Mouse (Mus musculus): ENCODE measurements around the gene Micall1. TPM values are rescaled to one million over a fixed set of nuclear protein-coding genes. Genes with fewer than 3 reads are reported as not detected.
A peak's percentile ranks its signal among the peaks of the same experiment; 100 is the strongest.

Micall1 gene
- polyA plus RNA-seq, 1 experiment from 2014 or later, result 10.8 TPM

- no peak overlapping the region for H3K9ac ChIP-seq (ENCODE audit: low read depth, low read length)
Observed at GRCm38 (mm10) chr15:79101531-79101930, 7.2 kb upstream of the Micall1 start.

GRCm38 (mm10) chr15:79103264-79103663 lies 5.4 kb upstream of the Micall1 start:
- ATAC-seq (ENCODE audit: low read depth) (no peak), DNase-seq (ENCODE audit: low spot score) (no peak)
- Histone ChIP-seq H3K9ac (ENCODE audit: low read depth, low read length) (no peak overlapping the region), H3K9me3 (ENCODE audit: control insufficient read depth, low read length) (no peaks in the 10 kb centered on the region), H3K27me3 (replicated peaks; ENCODE audit: control insufficient read depth, insufficient read depth, low read length) (no peaks in the 10 kb centered on the region), H3K4me2 (ENCODE audit: low read depth, low read length) (no peak overlapping the region), H3K27ac (replicated peaks; ENCODE audit: low read depth, low read length) (no peak overlapping the region), H3K4me3 (ENCODE audit: low read depth, low read length) (no peak overlapping the region), H3K4me1 (ENCODE audit: control insufficient read depth, insufficient read depth, low read length) (peaks cover 14% of the 10 kb centered on the region), H3K36me3 (ENCODE audit: control insufficient read depth, insufficient read depth, low read length) (no peaks in the 10 kb centered on the region)
- WGBS, result 70% methylated on average over 10 of the region's 10 CpGs

More at GRCm38 (mm10) chr15:79101531-79101930, 7.2 kb upstream of the Micall1 start:
- Histone ChIP-seq H3K27ac (replicated peaks; ENCODE audit: low read depth, low read length) (peak overlapping the region; percentile 46), H3K27me3 (replicated peaks; ENCODE audit: control insufficient read depth, insufficient read depth, low read length) (no peaks in the 10 kb centered on the region), H3K4me3 (ENCODE audit: low read depth, low read length) (no peak overlapping the region), H3K4me2 (ENCODE audit: low read depth, low read length) (no peak overlapping the region), H3K9me3 (ENCODE audit: control insufficient read depth, low read length) (no peaks in the 10 kb centered on the region), H3K36me3 (ENCODE audit: control insufficient read depth, insufficient read depth, low read length) (0 out of 2 replicates have a peak, but pooled peaks cover 2% of the 10 kb centered on the region), H3K4me1 (ENCODE audit: control insufficient read depth, insufficient read depth, low read length) (peaks cover 15% of the 10 kb centered on the region)
- DNase-seq (ENCODE audit: low spot score) (no peak), ATAC-seq (ENCODE audit: low read depth) (no peak)

- no peaks in the 10 kb centered on the region for H3K36me3 ChIP-seq (ENCODE audit: control insufficient read depth, insufficient read depth, low read length)
- 37% methylated on average over 2 of the region's 2 CpGs for WGBS
- H3K4me3 ChIP-seq (ENCODE audit: low read depth, low read length), result no peak overlapping the region
- no peaks in the 10 kb centered on the region for H3K27me3 ChIP-seq (replicated peaks; ENCODE audit: control insufficient read depth, insufficient read depth, low read length)
- DNase-seq (ENCODE audit: low spot score) (no peak), ATAC-seq (ENCODE audit: low read depth) (no peak)
- H3K9ac ChIP-seq (ENCODE audit: low read depth, low read length), result no peak overlapping the region
- no peak overlapping the region for H3K27ac ChIP-seq (replicated peaks; ENCODE audit: low read depth, low read length)
- no peaks in the 10 kb centered on the region for H3K9me3 ChIP-seq (ENCODE audit: control insufficient read depth, low read length)
- H3K4me2 ChIP-seq (ENCODE audit: low read depth, low read length), result no peak overlapping the region
- peaks cover 21% of the 10 kb centered on the region for H3K4me1 ChIP-seq (ENCODE audit: control insufficient read depth, insufficient read depth, low read length)
Observed at GRCm38 (mm10) chr15:79105804-79106203, 2.9 kb upstream of the Micall1 start.

- H3K36me3 ChIP-seq (ENCODE audit: control insufficient read depth, insufficient read depth, low read length), result peaks cover 5% of the 10 kb centered on the region; the same call in 1 of the 2 replicates
- H3K9me3 ChIP-seq (ENCODE audit: control insufficient read depth, low read length), result no peaks in the 10 kb centered on the region
- H3K9ac ChIP-seq (ENCODE audit: low read depth, low read length), result peak overlapping the region; percentile 90; the same call in 1 of the 2 replicates
- peak overlapping the region; percentile 92 for H3K4me3 ChIP-seq (ENCODE audit: low read depth, low read length)
- DNase-seq (ENCODE audit: low spot score), result peak; percentile 50
- H3K27me3 ChIP-seq (replicated peaks; ENCODE audit: control insufficient read depth, insufficient read depth, low read length), result no peaks in the 10 kb centered on the region
- H3K4me2 ChIP-seq (ENCODE audit: low read depth, low read length), result peak overlapping the region; percentile 92
- no peak for ATAC-seq (ENCODE audit: low read depth)
- H3K27ac ChIP-seq (replicated peaks; ENCODE audit: low read depth, low read length), result peak overlapping the region; percentile 82
- WGBS, result 13% methylated on average over 7 of the region's 7 CpGs
- peaks cover 27% of the 10 kb centered on the region for H3K4me1 ChIP-seq (ENCODE audit: control insufficient read depth, insufficient read depth, low read length)
Observed at GRCm38 (mm10) chr15:79107966-79108365, 732 bp upstream of the Micall1 start.

GRCm38 (mm10) chr15:79109321-79109934 lies 730 bp downstream of the Micall1 start:
- peak overlapping the region; percentile 82 for H3K27ac ChIP-seq (replicated peaks; ENCODE audit: low read depth, low read length)
- under 1% methylated on average over 14 of the region's 46 CpGs for WGBS
- peak overlapping the region; percentile 92 for H3K4me3 ChIP-seq (ENCODE audit: low read depth, low read length)
- H3K4me1 ChIP-seq (ENCODE audit: control insufficient read depth, insufficient read depth, low read length), result peaks cover 27% of the 10 kb centered on the region
- DNase-seq (ENCODE audit: low spot score), result no peak
- no peaks in the 10 kb centered on the region for H3K27me3 ChIP-seq (replicated peaks; ENCODE audit: control insufficient read depth, insufficient read depth, low read length)
- no peaks in the 10 kb centered on the region for H3K9me3 ChIP-seq (ENCODE audit: control insufficient read depth, low read length)
- ATAC-seq (ENCODE audit: low read depth), result peak; percentile 21; the same call in 1 of the 2 replicates
- peak overlapping the region; percentile 90 for H3K9ac ChIP-seq (ENCODE audit: low read depth, low read length)
- peak overlapping the region; percentile 92 for H3K4me2 ChIP-seq (ENCODE audit: low read depth, low read length)
- peaks cover 12% of the 10 kb centered on the region; the same call in 1 of the 2 replicates for H3K36me3 ChIP-seq (ENCODE audit: control insufficient read depth, insufficient read depth, low read length)

- peak overlapping the region; percentile 92 for H3K4me3 ChIP-seq (ENCODE audit: low read depth, low read length)
- H3K9ac ChIP-seq (ENCODE audit: low read depth, low read length), result peak overlapping the region; percentile 90
- H3K4me2 ChIP-seq (ENCODE audit: low read depth, low read length), result peak overlapping the region; percentile 92
- no peak overlapping the region for H3K27ac ChIP-seq (replicated peaks; ENCODE audit: low read depth, low read length)
- H3K36me3 ChIP-seq (ENCODE audit: control insufficient read depth, insufficient read depth, low read length), result peaks cover 18% of the 10 kb centered on the region
- no peaks in the 10 kb centered on the region for H3K9me3 ChIP-seq (ENCODE audit: control insufficient read depth, low read length)
- no peak for ATAC-seq (ENCODE audit: low read depth)
- no peak for DNase-seq (ENCODE audit: low spot score)
- WGBS, result 13% methylated on average over 9 of the region's 9 CpGs
- peaks cover 27% of the 10 kb centered on the region for H3K4me1 ChIP-seq (ENCODE audit: control insufficient read depth, insufficient read depth, low read length)
- no peaks in the 10 kb centered on the region for H3K27me3 ChIP-seq (replicated peaks; ENCODE audit: control insufficient read depth, insufficient read depth, low read length)
Observed at GRCm38 (mm10) chr15:79110031-79110430, 1.3 kb downstream of the Micall1 start.

GRCm38 (mm10) chr15:79110528-79110927 lies 1.8 kb downstream of the Micall1 start:
- no peaks in the 10 kb centered on the region for H3K27me3 ChIP-seq (replicated peaks; ENCODE audit: control insufficient read depth, insufficient read depth, low read length)
- H3K4me3 ChIP-seq (ENCODE audit: low read depth, low read length), result peak overlapping the region; percentile 92
- peaks cover 23% of the 10 kb centered on the region for H3K36me3 ChIP-seq (ENCODE audit: control insufficient read depth, insufficient read depth, low read length)
- H3K9me3 ChIP-seq (ENCODE audit: control insufficient read depth, low read length), result no peaks in the 10 kb centered on the region
- no peak overlapping the region; the same call in 1 of the 2 replicates for H3K27ac ChIP-seq (replicated peaks; ENCODE audit: low read depth, low read length)
- H3K9ac ChIP-seq (ENCODE audit: low read depth, low read length), result peak overlapping the region; percentile 90
- H3K4me2 ChIP-seq (ENCODE audit: low read depth, low read length), result peak overlapping the region; percentile 92
- peaks cover 27% of the 10 kb centered on the region for H3K4me1 ChIP-seq (ENCODE audit: control insufficient read depth, insufficient read depth, low read length)
- no peak for DNase-seq (ENCODE audit: low spot score)
- ATAC-seq (ENCODE audit: low read depth), result no peak
- WGBS, result 60% methylated on average over 2 of the region's 2 CpGs

- Histone ChIP-seq H3K4me3 (ENCODE audit: low read depth, low read length) (no peak overlapping the region), H3K27me3 (replicated peaks; ENCODE audit: control insufficient read depth, insufficient read depth, low read length) (no peaks in the 10 kb centered on the region), H3K4me1 (ENCODE audit: control insufficient read depth, insufficient read depth, low read length) (peaks cover 27% of the 10 kb centered on the region), H3K36me3 (ENCODE audit: control insufficient read depth, insufficient read depth, low read length) (peaks cover 34% of the 10 kb centered on the region), H3K9ac (ENCODE audit: low read depth, low read length) (no peak overlapping the region), H3K27ac (replicated peaks; ENCODE audit: low read depth, low read length) (no peak overlapping the region), H3K9me3 (ENCODE audit: control insufficient read depth, low read length) (no peaks in the 10 kb centered on the region), H3K4me2 (ENCODE audit: low read depth, low read length) (no peak overlapping the region; the same call in 1 of the 2 replicates)
- WGBS, result 82% methylated on average over 4 of the region's 4 CpGs
- DNase-seq (ENCODE audit: low spot score) (peak; percentile 58), ATAC-seq (ENCODE audit: low read depth) (no peak)
Observed at GRCm38 (mm10) chr15:79111774-79112173, 3.1 kb downstream of the Micall1 start.

- Histone ChIP-seq H3K4me2 (ENCODE audit: low read depth, low read length) (no peak overlapping the region), H3K27me3 (replicated peaks; ENCODE audit: control insufficient read depth, insufficient read depth, low read length) (no peaks in the 10 kb centered on the region), H3K4me1 (ENCODE audit: control insufficient read depth, insufficient read depth, low read length) (peaks cover 15% of the 10 kb centered on the region), H3K27ac (replicated peaks; ENCODE audit: low read depth, low read length) (no peak overlapping the region), H3K9me3 (ENCODE audit: control insufficient read depth, low read length) (no peaks in the 10 kb centered on the region), H3K36me3 (ENCODE audit: control insufficient read depth, insufficient read depth, low read length) (peaks cover 68% of the 10 kb centered on the region), H3K9ac (ENCODE audit: low read depth, low read length) (no peak overlapping the region), H3K4me3 (ENCODE audit: low read depth, low read length) (no peak overlapping the region)
- no peak for ATAC-seq (ENCODE audit: low read depth)
- no peak for DNase-seq (ENCODE audit: low spot score)
- WGBS, result 48% methylated on average over 5 of the region's 5 CpGs
Observed at GRCm38 (mm10) chr15:79115276-79115675, 6.6 kb downstream of the Micall1 start.

Data from embryonic facial prominence, embryonic 14.5 days (tissue).